Mouse (Mus musculus) neural tube, embryonic 14.5 days (tissue): ENCODE results near the gene ccdc198. TPM values are rescaled to one million over a fixed set of nuclear protein-coding genes. Genes with fewer than 3 reads are reported as not detected.
"Not testable (repeated sequence)": the region's sequence is repeated elsewhere in the genome, so short reads cannot be mapped to it uniquely, and the experiment has no call there.

ENCODE experiments used
- ATAC-seq: fragments of 200-750 bp; cut with Nextera tagmentation; 2 replicates; pipeline ENCODE4 v1.8.0; 2017; ENCODE audit warnings: low read depth, mild to moderate bottlenecking, moderate TSS enrichment, moderate library complexity
- H3K27ac ChIP-seq: fragments of 300-500 bp; sonication (generic); 2 replicates; pipeline ENCODE4 v1.5.1; 2014; ENCODE audit warnings: low read depth, mild to moderate bottlenecking, control low read depth, low read length, moderate library complexity, mixed read lengths
- H3K27me3 ChIP-seq: fragments of 300-500 bp; sonication (generic); 2 replicates; pipeline ENCODE4 v1.6.1; 2014; ENCODE audit warnings: low read length; ENCODE audit not compliant: control insufficient read depth, insufficient read depth
- H3K36me3 ChIP-seq: fragments of 300-500 bp; sonication (generic); 2 replicates; pipeline ENCODE4 v1.6.1; 2014; ENCODE audit warnings: low read length, mixed read lengths; ENCODE audit not compliant: control insufficient read depth, insufficient read depth
- H3K4me1 ChIP-seq: fragments of 300-500 bp; sonication (generic); 2 replicates; pipeline ENCODE4 v1.6.1; 2014; ENCODE audit warnings: low read length; ENCODE audit not compliant: control insufficient read depth, insufficient read depth
- H3K4me2 ChIP-seq: fragments of 300-500 bp; sonication (generic); 2 replicates; pipeline ENCODE4 v1.6.1; 2014; ENCODE audit warnings: mild to moderate bottlenecking, low read depth, low read length, control low read depth
- H3K4me3 ChIP-seq: fragments of 300-500 bp; sonication (generic); 2 replicates; pipeline ENCODE4 v1.5.1; 2014; ENCODE audit warnings: low read depth, low read length, control low read depth, mixed read lengths
- H3K9ac ChIP-seq: fragments of 300-500 bp; sonication (generic); replicated peaks from 2 replicates; pipeline ENCODE4 v1.6.1; 2014; ENCODE audit warnings: low read depth, mild to moderate bottlenecking, control low read depth, low read length, mixed read lengths
- H3K9me3 ChIP-seq: fragments of 300-500 bp; sonication (generic); 2 replicates; pipeline ENCODE4 v1.6.1; 2016; ENCODE audit warnings: low read length; ENCODE audit not compliant: control insufficient read depth
- WGBS: fragments of 180-500 bp; shearing (Covaris S2); extraction: QIAGEN DNeasy Blood & Tissue Kit; methylation state at CpG from one replicate; pipeline ENCODE4 v1.1.7; 2014; 5-methylcytosine and 5-hydroxymethylcytosine counted together
- polyA plus RNA-seq: library from polyadenylated mRNA; unstranded; fragments of >200 nt; fragmentation: Nextera tagmentation; extraction: Ambion mirVana; gene quantifications from 2 replicates; pipeline ENCODE4 v1.2.1, GENCODE M21; 2014

ccdc198 gene
- polyA plus RNA-seq, 1 experiment from 2014 or later, result 0.28 TPM

DNA sequence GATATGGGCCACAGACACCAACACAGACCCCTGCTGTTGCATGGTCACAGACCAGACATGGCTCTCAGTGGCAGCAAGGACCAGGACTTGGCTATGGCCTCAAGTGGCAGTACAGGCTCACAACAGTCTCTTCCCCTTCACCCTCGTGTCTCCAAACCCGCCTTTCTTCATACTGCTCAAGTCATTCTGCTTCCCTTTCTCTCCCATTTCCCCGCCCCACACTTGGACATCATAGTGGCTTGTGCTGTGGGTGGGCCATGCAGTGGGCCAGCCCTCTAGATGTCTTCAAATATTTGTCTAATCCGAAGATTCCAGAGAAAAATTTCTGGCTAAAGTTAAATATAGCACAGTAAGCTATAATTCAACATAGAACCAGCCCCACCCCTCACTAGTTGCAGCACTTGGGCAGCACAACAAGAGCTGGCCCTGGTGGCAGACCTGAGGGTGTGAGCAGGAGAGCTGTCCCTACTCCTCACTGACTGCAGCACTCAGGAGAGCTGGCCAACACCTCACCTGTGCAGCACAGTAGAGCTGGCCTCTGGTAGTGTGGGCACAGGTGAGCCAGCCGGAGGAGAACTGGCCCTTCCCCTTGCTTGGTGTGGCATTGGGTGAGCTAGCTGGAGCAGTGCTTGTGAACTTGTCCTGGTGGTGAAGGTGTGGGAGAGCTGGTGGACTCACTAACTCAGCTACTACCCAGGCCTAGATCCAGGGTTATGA lies 20.2 kb upstream of the ccdc198 start:
- H3K9ac ChIP-seq, result no peak overlapping the region
- WGBS, result 89% methylated on average over 5 of the region's 5 CpGs
- H3K36me3 ChIP-seq, result no peaks in the 10 kb centered on the region
- no peaks in the 10 kb centered on the region for H3K4me1 ChIP-seq
- H3K9me3 ChIP-seq, result no peaks in the 10 kb centered on the region
- no peak for ATAC-seq
- no peak overlapping the region for H3K4me2 ChIP-seq
- H3K27ac ChIP-seq, result no peak overlapping the region
- H3K27me3 ChIP-seq, result no peaks in the 10 kb centered on the region
- H3K4me3 ChIP-seq, result no peak overlapping the region

DNA sequence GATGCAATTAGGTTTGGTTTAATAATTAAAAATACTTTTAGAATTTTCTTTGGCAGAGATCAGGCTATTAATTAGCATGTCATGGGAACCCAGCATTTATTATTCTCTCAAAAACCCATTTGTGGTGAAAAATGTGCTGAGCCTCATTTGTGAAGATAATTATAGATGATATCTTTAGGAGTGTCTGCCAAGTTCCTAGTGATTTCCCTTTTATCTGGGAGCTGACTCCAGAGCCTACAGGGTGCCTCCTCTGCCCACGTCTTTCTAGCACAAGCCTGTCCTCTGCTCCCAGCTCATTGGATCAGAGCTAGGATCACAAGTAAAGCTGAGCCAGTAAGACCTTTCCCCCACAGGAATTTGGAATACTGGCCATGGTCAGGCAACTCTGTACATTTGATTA lies 3.8 kb downstream of the ccdc198 start:
- ATAC-seq, result no peak
- H3K4me3 ChIP-seq, result no peak overlapping the region
- H3K4me2 ChIP-seq, result no peak overlapping the region
- H3K9me3 ChIP-seq, result no peaks in the 10 kb centered on the region
- no peaks in the 10 kb centered on the region for H3K36me3 ChIP-seq
- H3K27ac ChIP-seq, result no peak overlapping the region
- H3K4me1 ChIP-seq, result no peaks in the 10 kb centered on the region
- no peaks in the 10 kb centered on the region for H3K27me3 ChIP-seq
- WGBS, result 17% methylated on average over 1 of the region's 1 CpGs
- no peak overlapping the region for H3K9ac ChIP-seq

DNA sequence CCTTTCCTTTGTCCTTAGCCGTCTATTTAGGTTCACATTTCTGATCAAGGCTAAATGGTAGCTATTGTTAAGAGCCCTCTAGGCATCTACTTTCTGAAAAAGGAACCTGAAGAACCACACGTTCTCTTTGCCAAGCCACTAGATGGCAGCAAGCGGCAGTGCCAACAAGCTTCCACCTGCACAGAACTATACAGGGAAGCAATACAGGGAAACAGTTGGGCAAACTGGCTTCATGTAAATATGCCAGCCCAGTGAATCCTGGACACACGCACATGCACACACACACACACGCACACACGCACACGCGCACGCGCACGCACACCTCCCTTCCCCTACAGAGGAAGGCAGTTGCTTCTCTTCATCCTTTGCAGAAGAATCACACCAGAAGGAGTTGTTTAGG lies 7.1 kb downstream of the ccdc198 start:
- no peak overlapping the region for H3K27ac ChIP-seq
- no peaks in the 10 kb centered on the region for H3K27me3 ChIP-seq
- no peak overlapping the region for H3K4me3 ChIP-seq
- peak; percentile 94 for ATAC-seq
- WGBS, result 34% methylated on average over 11 of the region's 11 CpGs
- H3K4me1 ChIP-seq, result no peaks in the 10 kb centered on the region
- no peaks in the 10 kb centered on the region for H3K9me3 ChIP-seq
- no peaks in the 10 kb centered on the region for H3K36me3 ChIP-seq
- no peak overlapping the region for H3K9ac ChIP-seq
- H3K4me2 ChIP-seq, result no peak overlapping the region

DNA sequence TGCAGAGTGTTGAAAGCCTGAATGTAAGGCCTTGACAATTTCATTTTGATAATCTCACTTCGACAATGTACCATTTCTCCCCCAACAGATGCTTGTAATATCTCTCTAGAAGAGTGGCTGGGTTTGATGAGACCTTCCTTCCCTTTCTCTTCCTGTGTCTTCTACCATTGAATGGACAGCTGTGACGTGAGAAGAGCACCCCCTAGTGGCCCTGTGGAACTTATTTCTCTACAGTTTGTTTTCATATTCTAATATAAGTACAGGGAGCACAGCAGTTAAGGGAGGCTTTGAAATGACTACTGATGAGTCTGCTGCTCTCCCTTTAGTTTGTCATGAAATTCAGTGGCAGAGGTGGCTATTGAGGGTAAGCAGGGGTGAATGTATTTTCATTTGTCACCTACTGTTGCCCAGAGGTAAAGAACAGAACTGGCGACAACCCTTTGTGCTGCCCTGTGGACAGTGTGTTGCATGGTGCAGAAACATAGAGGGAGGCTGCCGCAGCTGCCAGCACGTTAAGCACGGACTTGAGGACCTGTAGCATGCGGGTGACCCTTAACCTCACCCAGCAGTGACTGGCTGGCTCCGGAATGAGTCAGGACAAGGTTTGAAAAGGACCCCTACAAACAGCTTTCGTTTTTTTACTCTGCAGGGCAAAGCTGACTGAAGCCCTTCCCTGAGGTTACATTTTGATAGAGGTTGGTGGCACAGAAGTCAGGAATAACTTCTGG lies 10.3 kb downstream of the ccdc198 start:
- Histone ChIP-seq H3K27me3 (no peaks in the 10 kb centered on the region), H3K27ac (no peak overlapping the region), H3K9me3 (no peaks in the 10 kb centered on the region), H3K4me1 (no peaks in the 10 kb centered on the region), H3K4me3 (no peak overlapping the region), H3K36me3 (no peaks in the 10 kb centered on the region), H3K4me2 (no peak overlapping the region), H3K9ac (no peak overlapping the region)
- 45% methylated on average over 9 of the region's 9 CpGs for WGBS
- no peak for ATAC-seq

DNA sequence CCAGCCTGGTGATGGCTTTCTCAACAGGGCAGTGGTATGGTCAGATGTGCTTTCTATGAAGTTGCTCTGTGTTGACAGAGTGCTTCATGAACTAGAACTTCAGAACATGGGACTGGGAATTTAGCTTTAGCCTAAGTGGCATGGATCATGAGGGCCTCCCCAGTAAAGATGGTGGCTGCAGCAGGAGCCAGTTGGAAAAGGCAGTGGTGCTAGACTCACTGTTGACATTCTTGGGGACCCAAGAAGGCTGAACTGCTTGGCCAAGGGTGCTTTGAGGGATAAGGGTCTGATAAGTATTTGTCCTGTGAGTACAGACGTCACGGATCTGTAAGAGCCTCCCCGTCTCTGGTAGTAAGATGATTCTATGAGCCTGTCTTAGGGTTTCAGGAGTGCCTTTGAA lies 13.4 kb downstream of the ccdc198 start:
- Histone ChIP-seq H3K36me3 (no peaks in the 10 kb centered on the region), H3K9me3 (no peaks in the 10 kb centered on the region), H3K9ac (no peak overlapping the region), H3K27me3 (no peaks in the 10 kb centered on the region), H3K4me3 (no peak overlapping the region), H3K4me2 (no peak overlapping the region), H3K4me1 (no peaks in the 10 kb centered on the region), H3K27ac (no peak overlapping the region)
- 92% methylated on average over 3 of the region's 3 CpGs for WGBS
- ATAC-seq, result no peak

DNA sequence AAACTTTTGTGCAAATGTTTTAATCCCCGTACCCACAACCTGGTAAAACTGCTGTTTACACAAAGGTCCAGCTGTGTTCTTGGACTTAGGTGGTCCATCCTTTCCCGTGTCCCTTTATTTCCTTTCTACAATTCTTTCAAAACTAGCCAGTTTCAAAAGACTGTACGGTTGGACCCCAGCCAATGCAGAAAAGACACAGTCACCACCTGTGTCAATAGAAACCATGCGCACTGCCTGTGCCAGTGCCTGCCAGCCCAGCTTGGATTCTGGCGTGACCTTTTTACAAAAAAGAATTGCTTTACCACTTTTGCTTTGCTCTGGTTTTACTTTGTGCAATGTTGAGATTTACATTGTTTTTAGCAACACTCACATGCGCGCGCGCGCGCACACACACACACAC lies 18.3 kb downstream of the ccdc198 start:
- ATAC-seq, result no peak
- Histone ChIP-seq H3K9ac (no peak overlapping the region), H3K27me3 (no peaks in the 10 kb centered on the region), H3K4me1 (no peaks in the 10 kb centered on the region), H3K4me3 (no peak overlapping the region), H3K9me3 (no peaks in the 10 kb centered on the region), H3K36me3 (no peaks in the 10 kb centered on the region), H3K4me2 (no peak overlapping the region), H3K27ac (no peak overlapping the region)
- WGBS, result 77% methylated on average over 11 of the region's 11 CpGs

DNA sequence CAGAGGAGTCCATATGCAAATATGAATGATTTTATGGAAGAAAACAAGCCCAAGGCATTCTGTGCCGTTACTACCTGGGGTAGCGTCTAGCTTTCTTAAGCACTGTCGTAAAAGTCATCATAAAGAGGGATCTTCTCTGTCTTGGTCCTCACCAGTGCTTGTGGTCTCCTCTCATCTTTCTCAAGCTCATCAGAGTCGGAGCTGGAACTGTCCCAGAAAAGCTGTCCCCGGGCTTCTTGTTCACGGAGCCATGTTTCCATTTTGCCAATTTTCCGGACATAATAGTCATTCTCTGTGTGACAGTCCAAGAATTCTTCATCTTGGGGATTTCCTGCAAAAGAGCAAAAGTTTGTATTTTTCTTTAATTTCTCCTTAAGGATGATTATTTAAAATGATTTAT lies 18.8 kb downstream of the ccdc198 start:
- Histone ChIP-seq H3K4me3 (no peak overlapping the region), H3K9ac (no peak overlapping the region), H3K4me1 (no peaks in the 10 kb centered on the region), H3K27me3 (no peaks in the 10 kb centered on the region), H3K4me2 (no peak overlapping the region), H3K9me3 (no peaks in the 10 kb centered on the region), H3K27ac (no peak overlapping the region), H3K36me3 (no peaks in the 10 kb centered on the region)
- WGBS, result 67% methylated on average over 7 of the region's 7 CpGs
- no peak for ATAC-seq

DNA sequence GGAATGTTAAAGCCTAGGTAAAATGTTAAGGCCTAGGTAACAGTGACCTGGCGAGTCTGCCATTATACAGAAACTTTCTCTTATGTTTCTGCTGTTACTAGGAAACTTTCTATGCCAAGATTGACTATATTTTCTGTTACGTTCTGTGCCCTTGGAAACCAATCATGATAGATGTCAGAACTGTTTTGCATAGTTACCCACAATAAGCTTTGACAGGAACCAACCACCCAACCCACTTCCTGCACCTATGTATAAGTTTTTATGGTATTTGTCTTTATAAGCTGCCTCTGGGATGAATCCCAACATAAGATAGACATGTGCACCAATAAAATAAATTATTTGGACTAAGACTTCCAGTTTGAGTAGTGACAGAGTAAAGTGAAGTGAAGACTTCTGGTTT lies 23.5 kb downstream of the ccdc198 start:
- WGBS, result 89% methylated on average over 2 of the region's 2 CpGs
- ATAC-seq, result no peak
- Histone ChIP-seq H3K27ac (no peak overlapping the region), H3K4me3 (no peak overlapping the region), H3K4me1 (no peaks in the 10 kb centered on the region), H3K27me3 (no peaks in the 10 kb centered on the region), H3K9ac (no peak overlapping the region), H3K36me3 (no peaks in the 10 kb centered on the region), H3K9me3 (no peaks in the 10 kb centered on the region), H3K4me2 (no peak overlapping the region)

DNA sequence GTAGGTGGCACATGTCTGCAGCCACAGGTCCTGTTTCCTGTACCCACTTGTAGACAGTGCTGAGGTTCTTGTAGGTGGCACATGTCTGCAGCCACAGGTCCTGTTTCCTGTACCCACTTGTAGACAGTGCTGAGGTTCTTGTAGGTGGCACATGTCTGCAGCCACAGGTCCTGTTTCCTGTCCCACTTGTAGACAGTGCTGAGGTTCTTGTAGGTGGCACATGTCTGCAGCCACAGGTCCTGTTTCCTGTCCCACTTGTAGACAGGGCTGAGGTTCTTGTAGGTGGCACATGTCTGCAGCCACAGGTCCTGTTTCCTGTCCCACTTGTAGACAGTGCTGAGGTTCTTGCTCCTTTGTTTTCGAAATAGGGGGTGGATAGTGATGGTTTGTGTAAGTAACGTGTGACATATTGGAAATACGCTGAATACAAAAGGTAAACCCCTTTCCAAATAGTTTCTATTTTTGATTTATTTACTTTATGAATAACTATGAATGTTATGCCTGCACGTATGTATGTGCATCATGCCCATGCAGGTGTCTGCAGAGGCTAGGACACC lies 25.7 kb downstream of the ccdc198 start:
- WGBS, result 92% methylated on average over 4 of the region's 4 CpGs
- not testable (repeated sequence) for H3K36me3 ChIP-seq, H3K27me3 ChIP-seq, H3K4me2 ChIP-seq, H3K4me1 ChIP-seq, H3K9ac ChIP-seq, H3K9me3 ChIP-seq, H3K4me3 ChIP-seq, H3K27ac ChIP-seq, ATAC-seq
